Mouse (Mus musculus): ENCODE measurements around the gene E2f2.
A peak's percentile ranks its signal among the peaks of the same experiment; 100 is the strongest.

E2f2 gene

GRCm38 (mm10) chr4:136199562-136200292 lies 27.5 kb downstream of the E2f2 start:
- DNase-seq (ENCODE audit: low spot score in 2 of 2) = peak; percentile 50 to 81

GRCm38 (mm10) chr4:136202509-136202908 lies 30.3 kb downstream of the E2f2 start:
- peak; percentile 72 to 90 for DNase-seq (ENCODE audit: low spot score in 2 of 2)

GRCm38 (mm10) chr4:136204775-136205174 lies 32.6 kb downstream of the E2f2 start:
- no peak for DNase-seq (ENCODE audit: low spot score in 2 of 2)

GRCm38 (mm10) chr4:136206033-136206893 lies 34.1 kb downstream of the E2f2 start, which contains the start of gene Asap3:
Gene Asap3, plus strand, starts transcription at chr4:136206365.
- peak; percentile 93 to 96 for DNase-seq (ENCODE audit: low spot score in 2 of 2)

GRCm38 (mm10) chr4:136206943-136207342 lies 34.7 kb downstream of the E2f2 start:
- DNase-seq (ENCODE audit: low spot score in 2 of 2) = no peak

GRCm38 (mm10) chr4:136210931-136211330 lies 38.7 kb downstream of the E2f2 start:
- no peak for DNase-seq (ENCODE audit: low spot score in 2 of 2)

- DNase-seq (ENCODE audit: low spot score in 2 of 2) = no peak
These were observed 41.4 kb downstream of the E2f2 start for GRCm38 (mm10) chr4:136213629-136214028.

- DNase-seq (ENCODE audit: low spot score in 2 of 2) = no peak
These were observed 42.6 kb downstream of the E2f2 start for GRCm38 (mm10) chr4:136214828-136215227.

- no peak for DNase-seq (ENCODE audit: low spot score in 2 of 2)
These were observed 43.4 kb downstream of the E2f2 start for GRCm38 (mm10) chr4:136215576-136215975.

GRCm38 (mm10) chr4:136217063-136217462 lies 44.9 kb downstream of the E2f2 start:
- DNase-seq (ENCODE audit: low spot score in 2 of 2) = no peak

- DNase-seq (ENCODE audit: low spot score in 2 of 2) = no peak
These were observed 46.5 kb downstream of the E2f2 start for GRCm38 (mm10) chr4:136218595-136219214.

GRCm38 (mm10) chr4:136220133-136220775 lies 48.1 kb downstream of the E2f2 start:
- DNase-seq (ENCODE audit: low spot score in 2 of 2) = no peak

GRCm38 (mm10) chr4:136223549-136224239 lies 51.5 kb downstream of the E2f2 start:
- DNase-seq (ENCODE audit: low spot score in 2 of 2) = no peak

GRCm38 (mm10) chr4:136224240-136224559 lies 52.0 kb downstream of the E2f2 start:
- DNase-seq (ENCODE audit: low spot score in 2 of 2) = no peak

- no peak for DNase-seq (ENCODE audit: low spot score in 2 of 2)
These were observed 52.7 kb downstream of the E2f2 start for GRCm38 (mm10) chr4:136224677-136225460.

GRCm38 (mm10) chr4:136227408-136227807 lies 55.2 kb downstream of the E2f2 start:
- DNase-seq (ENCODE audit: low spot score in 2 of 2) = no peak

GRCm38 (mm10) chr4:136228640-136229039 lies 56.4 kb downstream of the E2f2 start:
- DNase-seq (ENCODE audit: low spot score in 2 of 2) = no peak

- DNase-seq (ENCODE audit: low spot score in 2 of 2) = no peak
These were observed 66.5 kb downstream of the E2f2 start for GRCm38 (mm10) chr4:136238669-136239068.

- DNase-seq (ENCODE audit: low spot score in 2 of 2) = no peak
These were observed 66.9 kb downstream of the E2f2 start for GRCm38 (mm10) chr4:136239111-136239510.

- DNase-seq (ENCODE audit: low spot score in 2 of 2) = peak; percentile 81 to 89
These were observed 67.4 kb downstream of the E2f2 start for GRCm38 (mm10) chr4:136239622-136240021.

- DNase-seq (ENCODE audit: low spot score in 2 of 2) = no peak
These were observed 67.9 kb downstream of the E2f2 start for GRCm38 (mm10) chr4:136240123-136240522.
